Mouse (Mus musculus) kidney, embryonic 14.5 days (tissue): Measurements from ENCODE around the gene Slc2a2. TPM values are rescaled to one million over a fixed set of nuclear protein-coding genes. Genes with fewer than 3 reads are reported as not detected.
"Not testable (repeated sequence)": the region's sequence is repeated elsewhere in the genome, so short reads cannot be mapped to it uniquely, and the experiment has no call there.

ENCODE experiments used
- ATAC-seq: fragments of 200-750 bp; cut with Nextera tagmentation; 2 replicates; pipeline ENCODE4 v1.8.0; 2017; ENCODE audit warnings: moderate number of reproducible peaks, mild to moderate bottlenecking, moderate TSS enrichment, moderate library complexity; ENCODE audit not compliant: low FRiP score, low TSS enrichment
- H3K27ac ChIP-seq: fragments of 300-500 bp; sonication (generic); 2 replicates; pipeline ENCODE4 v1.5.1; 2014; ENCODE audit warnings: low read depth, mild to moderate bottlenecking, low read length, moderate library complexity, mixed read lengths
- H3K27me3 ChIP-seq: fragments of 300-500 bp; sonication (generic); 2 replicates; pipeline ENCODE4 v1.6.1; 2014; ENCODE audit warnings: mild to moderate bottlenecking, low read length; ENCODE audit not compliant: control insufficient read depth, insufficient read depth
- H3K36me3 ChIP-seq: fragments of 300-500 bp; sonication (generic); 2 replicates; pipeline ENCODE4 v1.6.1; 2014; ENCODE audit warnings: low read length, mixed read lengths; ENCODE audit not compliant: control insufficient read depth, insufficient read depth
- H3K4me1 ChIP-seq: fragments of 300-500 bp; sonication (generic); 2 replicates; pipeline ENCODE4 v1.6.1; 2014; ENCODE audit warnings: low read length, mixed read lengths; ENCODE audit not compliant: control insufficient read depth, insufficient read depth
- H3K4me2 ChIP-seq: fragments of 300-500 bp; sonication (generic); replicated peaks from 2 replicates; pipeline ENCODE4 v1.6.1; 2014; ENCODE audit warnings: low read depth, mild to moderate bottlenecking, low read length
- H3K4me3 ChIP-seq: fragments of 300-500 bp; sonication (generic); 2 replicates; pipeline ENCODE4 v1.5.1; 2014; ENCODE audit warnings: mild to moderate bottlenecking, low read length
- H3K9ac ChIP-seq: fragments of 300-500 bp; sonication (generic); 2 replicates; pipeline ENCODE4 v1.6.1; 2014; ENCODE audit warnings: low read depth, mild to moderate bottlenecking, low read length, moderate library complexity
- H3K9me3 ChIP-seq: fragments of 300-500 bp; sonication (generic); 2 replicates; pipeline ENCODE4 v1.6.1; 2016; ENCODE audit warnings: low read length; ENCODE audit not compliant: control insufficient read depth
- WGBS: fragments of 180-500 bp; shearing (Covaris S2); extraction: QIAGEN DNeasy Blood & Tissue Kit; methylation state at CpG from one replicate; pipeline ENCODE4 v1.1.7; 2014; 5-methylcytosine and 5-hydroxymethylcytosine counted together
- polyA plus RNA-seq: library from polyadenylated mRNA; unstranded; fragments of >200 nt; fragmentation: Nextera tagmentation; extraction: Ambion mirVana; gene quantifications from 2 replicates; pipeline ENCODE4 v1.2.1, GENCODE M21; 2014

Gene Slc2a2
- polyA plus RNA-seq, 1 experiment from 2014 or later, result 10.8 TPM

GRCm38 (mm10) chr3:28745835-28746483 is 48.3 kb downstream of the Slc2a2 start:
- Histone ChIP-seq H3K36me3 (no peaks in the 10 kb centered on the region), H3K27me3 (no peaks in the 10 kb centered on the region), H3K9ac (no peak overlapping the region), H3K4me3 (no peak overlapping the region), H3K9me3 (no peaks in the 10 kb centered on the region), H3K27ac (no peak overlapping the region), H3K4me1 (no peaks in the 10 kb centered on the region), H3K4me2 (no peak overlapping the region)
- peak; percentile 89 for ATAC-seq
- WGBS, result 31% methylated on average over 7 of the region's 7 CpGs

- Histone ChIP-seq H3K36me3 (no peaks in the 10 kb centered on the region), H3K27ac (no peak overlapping the region), H3K27me3 (no peaks in the 10 kb centered on the region), H3K9me3 (no peaks in the 10 kb centered on the region), H3K4me2 (no peak overlapping the region), H3K9ac (no peak overlapping the region), H3K4me3 (no peak overlapping the region), H3K4me1 (no peaks in the 10 kb centered on the region)
- no peak for ATAC-seq
- WGBS, result 87% methylated on average over 3 of the region's 3 CpGs
Measured at GRCm38 (mm10) chr3:28748151-28748550, 50.4 kb downstream of the Slc2a2 start.

DNA sequence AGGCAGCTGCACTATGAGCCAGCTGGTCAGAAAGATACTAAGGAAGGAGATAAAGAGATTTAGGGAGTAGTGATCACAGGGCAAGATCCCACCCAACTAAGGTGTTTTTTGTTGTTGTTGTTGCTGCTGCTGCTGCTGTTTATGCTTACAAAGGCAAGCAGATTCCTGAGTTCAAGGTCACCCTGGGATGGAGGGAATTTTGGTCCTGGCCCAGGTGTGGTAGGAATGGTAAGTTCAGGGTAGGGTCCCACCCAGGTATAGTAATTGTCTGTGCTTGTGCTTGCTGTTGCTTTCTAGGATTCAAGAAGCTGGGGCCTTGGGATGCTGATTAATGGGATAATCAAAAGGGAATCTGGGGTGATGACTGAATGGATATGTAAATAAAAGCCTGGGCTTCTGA is 51.3 kb downstream of the Slc2a2 start:
- H3K36me3 ChIP-seq, result no peaks in the 10 kb centered on the region
- H3K4me2 ChIP-seq, result no peak overlapping the region
- H3K27me3 ChIP-seq, result no peaks in the 10 kb centered on the region
- H3K4me3 ChIP-seq, result no peak overlapping the region
- no peaks in the 10 kb centered on the region for H3K9me3 ChIP-seq
- no peak overlapping the region for H3K9ac ChIP-seq
- no peaks in the 10 kb centered on the region for H3K4me1 ChIP-seq
- ATAC-seq, result no peak
- H3K27ac ChIP-seq, result no peak overlapping the region

DNA sequence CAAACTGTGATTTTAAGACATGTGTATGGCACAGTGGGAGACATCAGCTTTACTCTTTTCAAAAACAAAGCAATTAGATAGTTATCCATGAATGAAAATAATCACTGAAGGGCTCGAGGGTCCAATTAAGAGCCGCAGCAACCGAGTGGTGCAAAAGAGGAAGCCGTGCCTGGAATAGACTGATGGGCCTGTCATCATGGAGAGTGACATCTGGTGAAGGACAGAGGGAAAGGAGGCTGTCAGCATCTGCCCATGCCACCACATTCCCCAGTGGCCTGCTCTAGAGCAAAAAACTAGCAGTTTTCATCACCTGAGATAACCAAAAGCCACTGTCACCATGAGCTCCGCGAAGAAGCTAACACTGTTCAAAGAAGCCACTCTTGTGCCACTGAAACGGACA is 57.8 kb downstream of the Slc2a2 start:
- no peaks in the 10 kb centered on the region for H3K27me3 ChIP-seq
- H3K4me2 ChIP-seq, result no peak overlapping the region
- no peak overlapping the region for H3K9ac ChIP-seq
- H3K4me3 ChIP-seq, result no peak overlapping the region
- H3K27ac ChIP-seq, result no peak overlapping the region
- no peaks in the 10 kb centered on the region for H3K4me1 ChIP-seq
- WGBS, result 84% methylated on average over 7 of the region's 7 CpGs
- H3K9me3 ChIP-seq, result no peaks in the 10 kb centered on the region
- no peaks in the 10 kb centered on the region for H3K36me3 ChIP-seq
- ATAC-seq, result no peak

DNA sequence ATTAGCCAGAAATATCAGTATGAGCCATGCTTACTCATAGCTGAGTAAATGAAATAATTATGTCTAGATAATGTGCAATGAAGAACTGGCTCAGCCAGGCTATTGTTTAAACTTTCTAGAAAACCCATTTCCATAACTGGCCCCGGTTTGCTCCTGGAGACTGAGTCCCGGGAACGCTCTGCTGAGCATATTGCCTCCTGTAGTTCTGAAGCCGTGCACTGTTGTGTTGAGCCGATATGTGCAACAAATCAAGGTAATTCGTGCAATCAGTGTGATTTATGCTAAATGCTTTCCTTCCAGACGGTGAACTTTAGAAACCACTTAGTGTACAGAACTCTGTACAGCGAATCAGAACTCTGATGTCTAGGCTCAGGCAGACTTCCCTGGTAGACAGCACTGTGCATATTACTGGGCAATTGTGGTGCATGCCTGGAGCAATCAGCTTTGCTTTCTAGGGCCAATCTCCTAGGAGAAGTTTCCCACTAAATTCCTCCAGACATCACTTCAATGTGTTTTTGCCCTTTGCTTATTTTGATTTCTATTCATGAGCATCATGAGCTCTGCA is 63.6 kb downstream of the Slc2a2 start:
- 32% methylated on average over 8 of the region's 8 CpGs for WGBS
- no peak overlapping the region for H3K4me2 ChIP-seq
- H3K4me3 ChIP-seq, result no peak overlapping the region
- H3K9me3 ChIP-seq, result no peaks in the 10 kb centered on the region
- no peaks in the 10 kb centered on the region for H3K4me1 ChIP-seq
- H3K27me3 ChIP-seq, result no peaks in the 10 kb centered on the region
- no peak overlapping the region for H3K27ac ChIP-seq
- no peak overlapping the region for H3K9ac ChIP-seq
- no peak for ATAC-seq
- H3K36me3 ChIP-seq, result no peaks in the 10 kb centered on the region

DNA sequence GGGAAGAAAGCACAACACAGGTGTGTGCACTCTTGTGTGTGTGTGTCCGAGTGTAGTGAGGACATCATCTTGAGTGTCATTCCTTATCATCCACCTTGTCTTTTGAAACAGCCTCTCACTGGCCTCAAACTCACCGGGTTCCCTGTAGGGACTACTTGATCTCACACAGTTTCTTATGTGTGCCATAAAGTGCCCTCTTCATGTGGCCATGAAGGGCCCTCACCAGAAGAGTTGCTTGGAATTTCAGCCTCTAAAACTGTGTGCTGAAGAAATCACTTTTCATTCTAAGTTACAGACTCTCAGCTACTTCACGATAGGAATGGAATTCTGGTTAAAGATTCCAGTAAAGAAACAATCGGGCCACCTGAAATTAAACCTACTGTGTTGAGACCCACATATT is 69.2 kb downstream of the Slc2a2 start:
- Histone ChIP-seq H3K4me3 (no peak overlapping the region), H3K27ac (no peak overlapping the region), H3K27me3 (no peaks in the 10 kb centered on the region), H3K36me3 (no peaks in the 10 kb centered on the region), H3K9me3 (no peaks in the 10 kb centered on the region), H3K4me2 (no peak overlapping the region), H3K9ac (no peak overlapping the region), H3K4me1 (no peaks in the 10 kb centered on the region)
- no peak for ATAC-seq
- WGBS, result 93% methylated on average over 4 of the region's 4 CpGs

GRCm38 (mm10) chr3:28768222-28768621 is 70.5 kb downstream of the Slc2a2 start:
- ATAC-seq, result no peak

DNA sequence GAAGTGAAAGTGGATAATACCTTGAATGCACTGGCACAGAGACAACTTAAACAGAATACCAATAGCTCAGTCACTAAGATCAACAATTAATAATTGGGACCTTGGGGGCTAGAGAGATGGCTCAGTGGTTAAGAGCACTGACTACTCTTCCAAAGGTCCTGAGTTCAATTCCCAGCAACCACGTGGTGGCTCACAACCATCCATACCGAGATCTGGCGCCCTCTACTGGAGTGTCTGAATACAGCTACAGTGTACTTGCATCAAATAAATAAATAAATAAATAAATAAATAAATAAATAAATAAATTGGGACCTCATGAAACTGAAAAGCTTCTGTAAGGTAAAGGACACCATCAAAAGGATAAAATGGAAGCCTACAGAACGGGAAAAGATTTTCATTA is 75.2 kb downstream of the Slc2a2 start:
- H3K27ac ChIP-seq, result not testable (repeated sequence)

More at GRCm38 (mm10) chr3:28768222-28768621, 70.5 kb downstream of the Slc2a2 start:
- WGBS, result 57% methylated on average over 3 of the region's 3 CpGs
- H3K27ac ChIP-seq, result no peak overlapping the region
- H3K9ac ChIP-seq, result no peak overlapping the region
- H3K27me3 ChIP-seq, result no peaks in the 10 kb centered on the region
- H3K36me3 ChIP-seq, result no peaks in the 10 kb centered on the region
- no peak overlapping the region for H3K4me2 ChIP-seq
- H3K4me3 ChIP-seq, result no peak overlapping the region
- H3K4me1 ChIP-seq, result no peaks in the 10 kb centered on the region
- no peaks in the 10 kb centered on the region for H3K9me3 ChIP-seq

GRCm38 (mm10) chr3:28775361-28775760 is 77.7 kb downstream of the Slc2a2 start:
- Histone ChIP-seq H3K4me1 (no peaks in the 10 kb centered on the region), H3K36me3 (no peaks in the 10 kb centered on the region), H3K27ac (no peak overlapping the region), H3K4me2 (no peak overlapping the region), H3K27me3 (no peaks in the 10 kb centered on the region), H3K9ac (no peak overlapping the region), H3K9me3 (no peaks in the 10 kb centered on the region), H3K4me3 (no peak overlapping the region)
- WGBS, result 89% methylated on average over 7 of the region's 7 CpGs
- no peak for ATAC-seq

More for the DNA sequence above, 75.2 kb downstream of the Slc2a2 start:
- H3K36me3 ChIP-seq, H3K4me2 ChIP-seq, H3K27me3 ChIP-seq, H3K9me3 ChIP-seq, H3K4me1 ChIP-seq, H3K4me3 ChIP-seq, H3K9ac ChIP-seq, ATAC-seq: not testable (repeated sequence)
- 76% methylated on average over 4 of the region's 4 CpGs for WGBS
